In the genomic region with DNA sequence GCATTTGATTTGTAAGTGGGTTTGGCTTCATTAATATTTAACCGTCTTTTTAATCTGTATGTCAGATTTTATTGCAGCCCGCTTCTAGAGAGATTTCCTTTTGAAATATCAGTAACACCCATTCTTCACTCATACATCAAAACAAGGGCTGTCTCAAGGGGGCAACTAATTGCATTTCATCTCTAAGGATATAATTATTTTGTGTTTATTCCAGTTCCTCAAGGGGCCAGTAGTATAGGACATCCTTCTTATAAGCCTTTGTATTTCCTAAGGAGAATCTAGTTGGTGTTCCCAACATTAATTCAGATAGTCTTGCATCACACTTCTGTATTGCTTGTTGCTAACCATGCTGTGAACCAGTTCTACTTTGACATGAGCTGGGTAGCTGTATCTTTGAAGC, we compare ENCODE assay signal across 32 mouse cellular contexts.
"Had no signal": no experiment of that assay in that cellular context is flagged by ENCODE, and none has a peak within 500 bp of the region (broad histone marks: within the 10 kb centered on the region; RNA-seq: fewer than 3 reads in every experiment).

No protein-coding gene starts in this region.

- DNase-seq: heart, postnatal 10 days; heart, postnatal 14 days; heart, postnatal 36 days; heart, postnatal 4 days; kidney, adult 11 months; kidney, adult 18-20 months; kidney, adult 8-10 months; kidney, postnatal 10 days; kidney, postnatal 14 days; kidney, postnatal 25 days; kidney, postnatal 4 days; layer of hippocampus, adult 9-11 months; layer of hippocampus, postnatal 36 days had no signal

- ATAC-seq: hindbrain, embryonic 16.5 days; hindbrain, postnatal 0 days; inflammation-experienced regulatory T-cells, adult 6 months; intestine, embryonic 15.5 days; intestine, embryonic 16.5 days; intestine, postnatal 0 days had no signal

- H3K4me1 ChIP-seq: heart, embryonic 10.5 days; heart, embryonic 12.5 days; heart, embryonic 13.5 days; heart, embryonic 15.5 days; hindbrain, embryonic 10.5 days; hindbrain, embryonic 12.5 days; hindbrain, embryonic 13.5 days; hindbrain, embryonic 15.5 days; intestine, embryonic 15.5 days had no signal

- H3K9ac ChIP-seq: heart, embryonic 12.5 days; heart, embryonic 13.5 days; heart, embryonic 15.5 days; hindbrain, embryonic 12.5 days; hindbrain, embryonic 13.5 days; hindbrain, embryonic 14.5 days; hindbrain, embryonic 15.5 days; intestine, embryonic 15.5 days had no signal

- H3K9me3 ChIP-seq: heart, embryonic 10.5 days; heart, embryonic 12.5 days; heart, embryonic 13.5 days; heart, embryonic 15.5 days; hindbrain, embryonic 10.5 days; hindbrain, embryonic 12.5 days; hindbrain, embryonic 13.5 days; hindbrain, embryonic 15.5 days; intestine, embryonic 15.5 days had no signal

- H3K27me3 ChIP-seq: heart, embryonic 12.5 days; heart, embryonic 13.5 days; heart, embryonic 15.5 days; hindbrain, embryonic 12.5 days; hindbrain, embryonic 13.5 days; hindbrain, embryonic 15.5 days; intestine, embryonic 15.5 days had no signal

- H3K36me3 ChIP-seq: heart, embryonic 10.5 days; heart, embryonic 12.5 days; heart, embryonic 13.5 days; heart, embryonic 15.5 days; hindbrain, embryonic 10.5 days; hindbrain, embryonic 12.5 days; hindbrain, embryonic 13.5 days; hindbrain, embryonic 15.5 days; intestine, embryonic 15.5 days had no signal

- H3K27ac ChIP-seq: heart, embryonic 10.5 days; heart, embryonic 13.5 days; heart, embryonic 15.5 days; hindbrain, embryonic 10.5 days; hindbrain, embryonic 12.5 days; hindbrain, embryonic 13.5 days; hindbrain, embryonic 14.5 days; hindbrain, embryonic 15.5 days; hindbrain, postnatal 0 days; intestine, embryonic 15.5 days; kidney, postnatal 0 days; layer of hippocampus, adult 2 months; left cerebral cortex, adult 2 months had no signal

- H3K4me2 ChIP-seq: heart, embryonic 11.5 days; heart, embryonic 12.5 days; heart, embryonic 13.5 days; heart, embryonic 15.5 days; hindbrain, embryonic 12.5 days; hindbrain, embryonic 13.5 days; hindbrain, embryonic 14.5 days; hindbrain, embryonic 15.5 days; intestine, embryonic 15.5 days had no signal

- H3K4me3 ChIP-seq: heart, embryonic 10.5 days; heart, embryonic 12.5 days; heart, embryonic 13.5 days; heart, embryonic 15.5 days; hindbrain, embryonic 10.5 days; hindbrain, embryonic 12.5 days; hindbrain, embryonic 13.5 days; hindbrain, embryonic 15.5 days; intestine, embryonic 15.5 days; layer of hippocampus, adult 2 months; left cerebral cortex, adult 2 months had no signal
